Mouse (Mus musculus) midbrain, embryonic 14.5 days (tissue): ENCODE measurements at regions not wholly inside any gene's neighbourhood (a gene's known extent, or its start where the extent isn't known, plus 50 kb on each side); places are given as distances from the start of the nearest gene placed in this dataset. TPM values are rescaled to one million over a fixed set of nuclear protein-coding genes. Genes with fewer than 3 reads are reported as not detected.

Experiments
- microRNA counts: library from miRNA; unstranded; fragments of <30 nt; microRNA quantifications from one replicate; lab custom pipeline; 2016
- microRNA-seq: library from miRNA; unstranded; fragments of <30 nt; microRNA quantifications from one replicate; pipeline ENCODE4, GENCODE M21; 2016

MicroRNAs in the stretch of these regions (microRNA counts, 519-probe panel; counts per million panel counts)
- microRNA mmu-miR-135a (lab: Ali Mortazavi, UCI), result 8,717 counts per million, percentile 99 among the panel's probes with 10 or more counts

Small RNA genes lying in the stretch of these regions (microRNA-seq; reads per million reads assigned to microRNA genes)
- gene Gm22582 (not detected), gene Mir1251 (651 reads per million, percentile 77 among the genes with 10 or more reads in this experiment), gene Mir135a-2 (391 reads per million, percentile 70 among the genes with 10 or more reads in this experiment)
